9 mouse cellular contexts compared by ENCODE assay signal in the genomic region with DNA sequence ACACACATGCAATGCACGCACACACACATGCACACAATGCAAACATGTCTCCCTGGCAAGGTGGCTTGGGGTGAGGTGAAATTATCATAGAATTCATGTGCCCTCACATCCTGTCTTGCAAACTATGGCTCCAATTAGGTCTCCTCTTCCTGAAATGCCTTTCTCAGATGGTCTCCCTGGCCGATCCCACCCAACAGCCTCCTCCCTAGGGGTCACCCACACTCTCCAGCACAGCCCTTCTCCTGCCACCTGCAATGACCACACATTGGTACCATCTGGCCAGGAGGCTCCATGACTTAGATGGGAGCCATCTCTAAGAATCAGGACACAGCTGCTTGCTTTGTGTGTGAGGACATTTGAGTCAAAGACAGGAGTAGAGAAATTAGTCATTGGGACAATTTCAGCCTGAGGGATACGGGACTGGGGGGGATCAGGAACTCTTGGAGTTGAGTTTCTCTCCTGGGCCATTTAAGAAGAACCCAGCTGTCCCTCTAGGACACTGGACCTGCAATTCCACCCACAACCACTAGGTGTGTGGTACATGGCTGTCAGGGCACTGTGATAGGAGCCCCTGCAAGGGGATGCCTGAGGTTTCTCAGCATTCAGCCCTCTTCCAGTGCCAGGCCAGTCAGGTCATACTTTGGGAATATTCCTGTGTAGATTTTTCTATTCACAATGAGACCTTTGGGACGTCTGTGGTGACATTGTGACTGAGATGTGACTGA. TPM values are rescaled to one million over a fixed set of nuclear protein-coding genes. Genes with fewer than 3 reads are reported as not detected.
DNase-seq lines count a peak whose midpoint lies in the region; ATAC-seq and TF ChIP-seq lines count a peak whose summit lies in the region.
"Had no signal": no experiment of that assay in that cellular context is flagged by ENCODE, and none has a peak within 500 bp of the region (broad histone marks: within the 10 kb centered on the region; RNA-seq: fewer than 3 reads in every experiment).

No protein-coding gene starts in this region.

- no peak for DNase-seq in forebrain, postnatal 0 days
- DNase-seq in testis, postnatal 10 days (ENCODE audit: low spot score), result no peak
- peak; percentile 42 for DNase-seq in lung, adult 2 months
- DNase-seq in adrenal gland, adult 8-10 months, result no peak
- no peak for DNase-seq in midbrain, embryonic 10.5 days (ENCODE audit: low spot score)

- no peak for ATAC-seq in forebrain, postnatal 0 days
- ATAC-seq in forebrain, embryonic 13.5 days, result no peak
- no peak for ATAC-seq in neural tube, embryonic 15.5 days (ENCODE audit: low FRiP score)

- H3K4me3 ChIP-seq in forebrain, postnatal 0 days (ENCODE audit: low read depth, low read length), result no peak overlapping the region
- no peak overlapping the region for H3K4me3 ChIP-seq in forebrain, embryonic 13.5 days
- no peak overlapping the region for H3K4me3 ChIP-seq in testis, adult 2 months (ENCODE audit: control insufficient read depth, low read depth, low read length)
- H3K4me3 ChIP-seq in lung, adult 2 months (replicated peaks; ENCODE audit: extremely low read depth, low read depth, low read length), result no peak overlapping the region
- H3K4me3 ChIP-seq in neural tube, embryonic 15.5 days (replicated peaks), result no peak overlapping the region
- H3K4me3 ChIP-seq in midbrain, embryonic 10.5 days, result no peak overlapping the region

- 64% methylated on average over 4 of the region's 4 CpGs for WGBS in forebrain, postnatal 0 days
- WGBS in forebrain, embryonic 13.5 days, result 63% methylated on average over 4 of the region's 4 CpGs
- 70% methylated on average over 4 of the region's 4 CpGs for WGBS in lung, adult 2 months
- 73% methylated on average over 4 of the region's 4 CpGs for WGBS in neural tube, embryonic 15.5 days
- WGBS in midbrain, embryonic 10.5 days, result 71% methylated on average over 4 of the region's 4 CpGs

- no peak overlapping the region for H3K27ac ChIP-seq in forebrain, postnatal 0 days (ENCODE audit: low read depth, low read length)
- no peak overlapping the region for H3K27ac ChIP-seq in forebrain, embryonic 13.5 days
- no peak overlapping the region for H3K27ac ChIP-seq in testis, adult 2 months (ENCODE audit: control insufficient read depth, insufficient read depth, low read depth, low read length)
- no peak overlapping the region for H3K27ac ChIP-seq in neural tube, embryonic 15.5 days (replicated peaks)
- no peak overlapping the region for H3K27ac ChIP-seq in midbrain, embryonic 10.5 days (replicated peaks)

- no peak overlapping the region for H3K4me2 ChIP-seq in forebrain, postnatal 0 days (ENCODE audit: low read depth)
- H3K4me2 ChIP-seq in forebrain, embryonic 13.5 days, result no peak overlapping the region
- H3K4me2 ChIP-seq in neural tube, embryonic 15.5 days, result no peak overlapping the region

- H3K27me3 ChIP-seq in forebrain, postnatal 0 days (ENCODE audit: insufficient read depth, low read length), result peaks cover 5% of the 10 kb centered on the region; the same call in 1 of the 2 replicates
- peaks cover 25% of the 10 kb centered on the region; the same call in 1 of the 2 replicates for H3K27me3 ChIP-seq in forebrain, embryonic 13.5 days
- no peaks in the 10 kb centered on the region for H3K27me3 ChIP-seq in testis, adult 2 months (ENCODE audit: control insufficient read depth, insufficient read depth, low read length)
- H3K27me3 ChIP-seq in neural tube, embryonic 15.5 days (replicated peaks), result peaks cover 9% of the 10 kb centered on the region
- H3K27me3 ChIP-seq in midbrain, embryonic 10.5 days (ENCODE audit: low read depth, poor library complexity, severe bottlenecking), result peaks cover 30% of the 10 kb centered on the region

- TF ChIP-seq CTCF in forebrain, postnatal 0 days (IDR thresholded peaks at IDR 0.05; ENCODE audit: low read depth), result peak; percentile 51
- peak; percentile 58; the same call in 1 of the 2 replicates for TF ChIP-seq CTCF in testis, adult 2 months (IDR thresholded peaks at IDR 0.05; ENCODE audit: control insufficient read depth, insufficient read depth, insufficient replicate concordance, low read depth, low read length)
- peak; percentile 62 for TF ChIP-seq CTCF in lung, adult 2 months (IDR thresholded peaks at IDR 0.05; ENCODE audit: insufficient read depth, low read length)

- H3K36me3 ChIP-seq in forebrain, postnatal 0 days (ENCODE audit: insufficient read depth), result no peaks in the 10 kb centered on the region
- H3K36me3 ChIP-seq in forebrain, embryonic 13.5 days (ENCODE audit: poor library complexity, severe bottlenecking), result no peaks in the 10 kb centered on the region
- no peaks in the 10 kb centered on the region for H3K36me3 ChIP-seq in testis, adult 2 months (ENCODE audit: control insufficient read depth, insufficient read depth, low read length)
- H3K36me3 ChIP-seq in neural tube, embryonic 15.5 days, result no peaks in the 10 kb centered on the region
- no peaks in the 10 kb centered on the region for H3K36me3 ChIP-seq in midbrain, embryonic 10.5 days

- no peaks in the 10 kb centered on the region for H3K4me1 ChIP-seq in forebrain, postnatal 0 days (ENCODE audit: insufficient read depth)
- no peaks in the 10 kb centered on the region for H3K4me1 ChIP-seq in forebrain, embryonic 13.5 days
- H3K4me1 ChIP-seq in testis, adult 2 months (ENCODE audit: control insufficient read depth, insufficient read depth, low read length), result peaks cover 5% of the 10 kb centered on the region
- no peaks in the 10 kb centered on the region for H3K4me1 ChIP-seq in lung, adult 2 months (ENCODE audit: control insufficient read depth, insufficient read depth, low read length)
- H3K4me1 ChIP-seq in neural tube, embryonic 15.5 days, result 0 out of 2 replicates have a peak, but pooled peaks cover 2% of the 10 kb centered on the region
- H3K4me1 ChIP-seq in midbrain, embryonic 10.5 days, result peaks cover 7% of the 10 kb centered on the region; the same call in 1 of the 2 replicates

- no peak overlapping the region for H3K9ac ChIP-seq in forebrain, postnatal 0 days
- no peak overlapping the region for H3K9ac ChIP-seq in forebrain, embryonic 13.5 days
- no peak overlapping the region for H3K9ac ChIP-seq in neural tube, embryonic 15.5 days (replicated peaks)

- no peaks in the 10 kb centered on the region for H3K9me3 ChIP-seq in forebrain, postnatal 0 days (ENCODE audit: low read length)
- no peaks in the 10 kb centered on the region for H3K9me3 ChIP-seq in forebrain, embryonic 13.5 days (replicated peaks)
- H3K9me3 ChIP-seq in neural tube, embryonic 15.5 days (replicated peaks), result no peaks in the 10 kb centered on the region
- no peaks in the 10 kb centered on the region for H3K9me3 ChIP-seq in midbrain, embryonic 10.5 days (replicated peaks)

- no peak for TF ChIP-seq POLR2A in testis, adult 2 months (IDR thresholded peaks at IDR 0.05; ENCODE audit: control insufficient read depth, low read depth, low read length)
- no peak for TF ChIP-seq POLR2A in lung, adult 2 months (IDR thresholded peaks at IDR 0.05; ENCODE audit: borderline replicate concordance, extremely low read depth, low read depth, low read length)

RNA-seq across cellular contexts. Expression of gene Meox1, which starts 17.8 kb away (rescaled TPM):
- total RNA-seq in forebrain, postnatal 0 days (2014; rRNA removed), result 1.1 and 2.0 TPM in 2 replicates
- 0.58 and 0.68 TPM in 2 replicates for polyA plus RNA-seq in forebrain, postnatal 0 days (2015; fragmentation: Nextera tagmentation; extraction: Ambion mirVana)
- 0.17 and 0.30 TPM in 2 replicates for polyA plus RNA-seq in forebrain, embryonic 13.5 days (2015; fragmentation: Nextera tagmentation; extraction: Ambion mirVana)
- polyA plus RNA-seq in testis, adult 2 months (2012; rRNA removed), result 0.18 and 1.7 TPM in 2 replicates
- 4.3 and 4.4 TPM in 2 replicates for polyA plus RNA-seq in lung, adult 2 months (2012; rRNA removed)
- 1.3 and 2.0 TPM in 2 replicates for polyA plus RNA-seq in neural tube, embryonic 15.5 days (2015; fragmentation: Nextera tagmentation; extraction: Ambion mirVana)
- 1 to 10 TPM; 1.9 to 6.5 (median 4.1) TPM for total RNA-seq in adrenal gland, adult 8-10 months (2022)
- polyA plus RNA-seq in midbrain, embryonic 10.5 days (2016; fragmentation: Nextera tagmentation; extraction: Ambion mirVana), result 0.11 and 0.30 TPM in 2 replicates
- total RNA-seq: hematopoietic stem cell, adult 5-6 weeks had no signal

RNA-seq across cellular contexts. Expression of gene Sost, which starts 54.8 kb away (rescaled TPM):
- 0.31 TPM in 1 of 2 replicates, not detected in the other for total RNA-seq in forebrain, postnatal 0 days (2014; rRNA removed)
- not detected in 2 replicates for polyA plus RNA-seq in forebrain, postnatal 0 days (2015; fragmentation: Nextera tagmentation; extraction: Ambion mirVana)
- polyA plus RNA-seq in forebrain, embryonic 13.5 days (2015; fragmentation: Nextera tagmentation; extraction: Ambion mirVana), result 0.14 TPM in 1 of 2 replicates, not detected in the other
- polyA plus RNA-seq in testis, adult 2 months (2012; rRNA removed), result 2.4 and 6.4 TPM in 2 replicates
- polyA plus RNA-seq in lung, adult 2 months (2012; rRNA removed), result 2.0 and 2.2 TPM in 2 replicates
- 0.23 TPM in 1 of 2 replicates, not detected in the other for polyA plus RNA-seq in neural tube, embryonic 15.5 days (2015; fragmentation: Nextera tagmentation; extraction: Ambion mirVana)
- total RNA-seq in adrenal gland, adult 8-10 months (2022), result not detected
- polyA plus RNA-seq in midbrain, embryonic 10.5 days (2016; fragmentation: Nextera tagmentation; extraction: Ambion mirVana), result 0.25 and 0.26 TPM in 2 replicates
- total RNA-seq: hematopoietic stem cell, adult 5-6 weeks had no signal
